Mouse (Mus musculus): ENCODE measurements at regions not wholly inside any gene's neighbourhood (a gene's known extent, or its start where the extent isn't known, plus 50 kb on each side); places are given as distances from the start of the nearest gene placed in this dataset.
"Not testable (repeated sequence)": the region's sequence is repeated elsewhere in the genome, so short reads cannot be mapped to it uniquely, and the experiment has no call there.

GRCm38 (mm10) chr11:92228855-92229254 is 651.5 kb upstream of the Kif2b start:
- Histone ChIP-seq H3K9me3 (no peaks in the 10 kb centered on the region), H3K27me3 (ENCODE audit: insufficient read depth, poor library complexity, severe bottlenecking) (no peaks in the 10 kb centered on the region), H3K4me1 (no peaks in the 10 kb centered on the region), H3K4me3 (no peak overlapping the region), H3K36me3 (no peaks in the 10 kb centered on the region), H3K27ac (no peak overlapping the region)
- peak; percentile 75 for DNase-seq (ENCODE audit: low spot score)
- 63% methylated on average over 5 of the region's 5 CpGs for WGBS

GRCm38 (mm10) chr11:92208980-92209548 is 631.7 kb upstream of the Kif2b start:
- Histone ChIP-seq H3K4me3 (no peak overlapping the region), H3K4me1 (no peaks in the 10 kb centered on the region)

DNA sequence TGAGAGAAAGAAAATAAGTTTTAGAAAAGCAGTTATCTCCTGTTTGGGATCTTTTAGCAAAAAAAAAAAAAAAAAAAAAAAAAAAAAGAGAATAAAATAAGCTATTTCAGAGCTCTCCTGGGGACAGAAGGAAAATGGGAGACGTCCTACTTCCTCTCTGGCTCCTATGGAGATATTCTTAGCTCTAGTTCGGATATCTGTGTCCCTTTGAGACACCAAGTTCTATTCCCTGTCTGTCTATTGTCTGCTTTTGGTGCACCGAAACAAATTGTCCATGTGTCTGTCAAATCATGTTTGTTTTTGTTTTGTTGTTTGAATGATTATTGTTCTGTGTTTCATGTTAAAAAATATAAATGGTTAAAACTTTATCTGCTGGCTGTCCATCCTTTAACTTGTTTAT is 601.0 kb upstream of the Kif2b start:
- 67% methylated on average over 3 of the region's 3 CpGs for WGBS
- not testable (repeated sequence) for H3K36me3 ChIP-seq; H3K4me3 ChIP-seq; DNase-seq (ENCODE audit: low spot score); H3K9me3 ChIP-seq; H3K27ac ChIP-seq; H3K4me1 ChIP-seq; H3K27me3 ChIP-seq (ENCODE audit: insufficient read depth, poor library complexity, severe bottlenecking)

More at GRCm38 (mm10) chr11:92208980-92209548, 631.7 kb upstream of the Kif2b start:
- no peaks in the 10 kb centered on the region for H3K9me3 ChIP-seq
- no peak for DNase-seq (ENCODE audit: low spot score)
- H3K36me3 ChIP-seq, result no peaks in the 10 kb centered on the region
- H3K27me3 ChIP-seq (ENCODE audit: insufficient read depth, poor library complexity, severe bottlenecking), result no peaks in the 10 kb centered on the region
- 56% methylated on average over 1 of the region's 1 CpGs for WGBS
- no peak overlapping the region for H3K27ac ChIP-seq

DNA sequence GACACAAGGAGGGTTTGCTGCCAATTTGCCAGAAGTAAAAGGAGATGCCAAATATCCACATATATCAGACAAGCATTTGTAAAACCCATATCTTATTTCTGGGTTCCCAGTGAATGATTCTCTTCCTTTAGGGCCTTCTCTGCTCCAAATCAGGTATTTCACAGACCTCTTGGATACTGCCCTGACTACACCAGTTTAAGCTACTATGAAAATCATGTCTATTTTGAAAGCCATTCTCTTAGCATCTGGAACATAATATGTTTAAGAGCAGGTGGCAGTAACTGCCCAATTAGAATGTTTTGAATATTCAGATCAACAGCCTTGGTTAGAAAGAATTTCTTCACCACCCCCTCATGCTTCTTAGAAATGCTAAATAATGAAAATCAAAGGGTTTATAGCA is 575.8 kb upstream of the Kif2b start:
- Histone ChIP-seq H3K9me3 (no peaks in the 10 kb centered on the region), H3K4me3 (no peak overlapping the region), H3K27ac (no peak overlapping the region), H3K36me3 (no peaks in the 10 kb centered on the region), H3K4me1 (no peaks in the 10 kb centered on the region), H3K27me3 (ENCODE audit: insufficient read depth, poor library complexity, severe bottlenecking) (no peaks in the 10 kb centered on the region)
- DNase-seq (ENCODE audit: low spot score), result no peak

GRCm38 (mm10) chr11:92135677-92136076 is 558.3 kb upstream of the Kif2b start:
- Histone ChIP-seq H3K9me3 (no peaks in the 10 kb centered on the region), H3K4me3 (no peak overlapping the region), H3K4me1 (no peaks in the 10 kb centered on the region), H3K36me3 (no peaks in the 10 kb centered on the region), H3K27me3 (ENCODE audit: insufficient read depth, poor library complexity, severe bottlenecking) (no peaks in the 10 kb centered on the region), H3K27ac (no peak overlapping the region)
- WGBS, result 63% methylated on average over 1 of the region's 1 CpGs
- no peak for DNase-seq (ENCODE audit: low spot score)

GRCm38 (mm10) chr11:92134891-92135590 is 557.7 kb upstream of the Kif2b start:
- Histone ChIP-seq H3K36me3 (no peaks in the 10 kb centered on the region), H3K9me3 (no peaks in the 10 kb centered on the region), H3K27ac (no peak overlapping the region), H3K4me3 (no peak overlapping the region), H3K4me1 (no peaks in the 10 kb centered on the region), H3K27me3 (ENCODE audit: insufficient read depth, poor library complexity, severe bottlenecking) (no peaks in the 10 kb centered on the region)
- DNase-seq (ENCODE audit: low spot score), result no peak
- 65% methylated on average over 3 of the region's 3 CpGs for WGBS

DNA sequence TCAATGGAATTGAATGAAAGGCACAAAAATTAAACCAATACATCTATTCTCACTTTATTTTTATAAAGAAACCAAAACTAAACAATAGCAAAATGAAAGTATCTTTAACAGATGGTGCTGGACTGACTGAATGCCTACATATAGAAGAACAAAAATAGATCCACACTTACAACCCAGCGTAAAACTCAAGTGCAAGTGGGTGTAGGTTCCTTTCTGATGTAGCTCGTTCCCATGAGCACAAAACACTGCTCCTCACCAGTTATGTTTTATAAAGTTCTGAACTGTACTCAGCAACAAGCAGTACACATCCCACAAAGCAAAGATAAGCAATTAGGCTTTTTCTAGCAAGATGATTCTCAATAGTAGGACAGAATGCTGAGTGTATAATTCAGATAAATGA is 507.4 kb upstream of the Kif2b start:
- no peak for DNase-seq (ENCODE audit: low spot score)
- Histone ChIP-seq H3K4me1 (no peaks in the 10 kb centered on the region), H3K36me3 (no peaks in the 10 kb centered on the region), H3K4me3 (no peak overlapping the region), H3K9me3 (no peaks in the 10 kb centered on the region), H3K27ac (no peak overlapping the region), H3K27me3 (ENCODE audit: insufficient read depth, poor library complexity, severe bottlenecking) (no peaks in the 10 kb centered on the region)
- WGBS, result 78% methylated on average over 2 of the region's 2 CpGs

- no peak overlapping the region for H3K4me3 ChIP-seq
- H3K9me3 ChIP-seq, result no peaks in the 10 kb centered on the region
- H3K27me3 ChIP-seq (ENCODE audit: insufficient read depth, poor library complexity, severe bottlenecking), result no peaks in the 10 kb centered on the region
- DNase-seq (ENCODE audit: low spot score), result no peak
- no peak overlapping the region for H3K27ac ChIP-seq
- no peaks in the 10 kb centered on the region for H3K36me3 ChIP-seq
- WGBS, result 9% methylated on average over 2 of the region's 2 CpGs
- H3K4me1 ChIP-seq, result no peaks in the 10 kb centered on the region
Observed at GRCm38 (mm10) chr11:92041695-92042094, 464.3 kb upstream of the Kif2b start.

- Histone ChIP-seq H3K27ac (no peak overlapping the region), H3K4me1 (no peaks in the 10 kb centered on the region), H3K9me3 (no peaks in the 10 kb centered on the region), H3K36me3 (no peaks in the 10 kb centered on the region), H3K27me3 (ENCODE audit: insufficient read depth, poor library complexity, severe bottlenecking) (no peaks in the 10 kb centered on the region), H3K4me3 (no peak overlapping the region)
- WGBS, result 82% methylated on average over 1 of the region's 1 CpGs
- no peak for DNase-seq (ENCODE audit: low spot score)
Observed at GRCm38 (mm10) chr11:92040161-92040560, 462.8 kb upstream of the Kif2b start.

DNA sequence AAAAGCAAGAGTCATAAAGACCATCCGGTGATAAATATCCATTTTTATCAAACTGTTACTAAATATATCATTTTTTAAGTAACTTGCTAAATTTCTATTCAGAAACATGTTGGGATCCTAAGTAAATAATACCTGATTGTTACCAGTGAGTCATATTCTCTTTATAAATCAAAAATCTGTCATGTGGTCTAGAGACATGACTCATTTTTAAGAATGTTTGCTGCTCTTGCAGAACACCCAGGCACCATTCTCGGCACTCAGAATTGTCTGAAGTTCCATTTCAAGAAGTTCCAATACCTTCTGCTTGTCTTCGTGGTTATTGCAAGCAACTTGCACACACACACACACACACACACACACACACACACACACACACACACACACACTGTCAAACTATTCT is 441.1 kb upstream of the Kif2b start:
- no peaks in the 10 kb centered on the region for H3K27me3 ChIP-seq (ENCODE audit: insufficient read depth, poor library complexity, severe bottlenecking)

GRCm38 (mm10) chr11:92011284-92011683 is 433.9 kb upstream of the Kif2b start:
- Histone ChIP-seq H3K36me3 (no peaks in the 10 kb centered on the region), H3K9me3 (no peaks in the 10 kb centered on the region), H3K27me3 (ENCODE audit: insufficient read depth, poor library complexity, severe bottlenecking) (no peaks in the 10 kb centered on the region), H3K4me3 (no peak overlapping the region), H3K4me1 (no peaks in the 10 kb centered on the region), H3K27ac (no peak overlapping the region)
- WGBS, result 68% methylated on average over 3 of the region's 3 CpGs
- no peak for DNase-seq (ENCODE audit: low spot score)

More for the DNA sequence above, 441.1 kb upstream of the Kif2b start:
- Histone ChIP-seq H3K4me3 (no peak overlapping the region), H3K27ac (no peak overlapping the region), H3K36me3 (no peaks in the 10 kb centered on the region), H3K4me1 (no peaks in the 10 kb centered on the region), H3K9me3 (no peaks in the 10 kb centered on the region)
- no peak for DNase-seq (ENCODE audit: low spot score)
- 74% methylated on average over 3 of the region's 3 CpGs for WGBS

DNA sequence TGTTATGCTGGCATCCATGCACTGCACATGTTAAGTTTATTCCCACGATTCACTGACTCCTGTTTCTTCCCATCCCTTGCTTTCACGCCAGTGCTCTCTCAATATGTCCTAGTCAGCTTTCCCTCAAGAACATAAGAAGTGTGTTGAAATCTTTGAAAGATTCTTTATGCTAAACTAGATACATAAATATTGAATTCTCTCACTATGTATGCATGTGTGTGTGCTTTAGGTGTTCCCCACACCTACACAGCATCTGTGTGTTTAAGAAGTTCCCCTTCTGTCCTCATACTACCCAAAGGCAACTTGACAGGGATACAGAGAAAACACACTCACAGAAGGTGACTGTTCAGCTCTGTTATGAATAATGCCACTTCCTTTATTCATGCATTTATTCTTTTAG is 418.2 kb upstream of the Kif2b start:
- Histone ChIP-seq H3K27ac (no peak overlapping the region), H3K36me3 (no peaks in the 10 kb centered on the region), H3K9me3 (no peaks in the 10 kb centered on the region), H3K4me1 (no peaks in the 10 kb centered on the region), H3K27me3 (ENCODE audit: insufficient read depth, poor library complexity, severe bottlenecking) (no peaks in the 10 kb centered on the region), H3K4me3 (no peak overlapping the region)
- no peak for DNase-seq (ENCODE audit: low spot score)
- WGBS, result 74% methylated on average over 2 of the region's 2 CpGs

- no peaks in the 10 kb centered on the region for H3K27me3 ChIP-seq (ENCODE audit: insufficient read depth, poor library complexity, severe bottlenecking)
- H3K9me3 ChIP-seq, result no peaks in the 10 kb centered on the region
- DNase-seq (ENCODE audit: low spot score), result no peak
- H3K36me3 ChIP-seq, result no peaks in the 10 kb centered on the region
- H3K4me3 ChIP-seq, result no peak overlapping the region
- no peaks in the 10 kb centered on the region for H3K4me1 ChIP-seq
- WGBS, result 77% methylated on average over 2 of the region's 2 CpGs
- H3K27ac ChIP-seq, result no peak overlapping the region
Observed at GRCm38 (mm10) chr11:91969531-91969930, 392.2 kb upstream of the Kif2b start.

GRCm38 (mm10) chr11:91944336-91944735 is 367.0 kb upstream of the Kif2b start:
- no peaks in the 10 kb centered on the region for H3K27me3 ChIP-seq (ENCODE audit: insufficient read depth, poor library complexity, severe bottlenecking)
- no peak for DNase-seq (ENCODE audit: low spot score)
- H3K27ac ChIP-seq, result no peak overlapping the region
- WGBS, result 74% methylated on average over 2 of the region's 2 CpGs
- H3K36me3 ChIP-seq, result no peaks in the 10 kb centered on the region
- no peak overlapping the region for H3K4me3 ChIP-seq
- no peaks in the 10 kb centered on the region for H3K9me3 ChIP-seq
- H3K4me1 ChIP-seq, result no peaks in the 10 kb centered on the region
